Mouse (Mus musculus) colon, adult 2 months (tissue): ENCODE data around the gene Ceacam15. TPM values are rescaled to one million over a fixed set of nuclear protein-coding genes. Genes with fewer than 3 reads are reported as not detected.

ENCODE experiments used
- polyA plus RNA-seq: library from polyadenylated mRNA; depleted of rRNA; stranded (reverse); fragments of >200 nt; gene quantifications from 2 replicates; pipeline ENCODE4 v1.2.3, GENCODE M21; 2012; rRNA removed

Gene Ceacam15
- not detected in 2 replicates for polyA plus RNA-seq

GRCm38 (mm10) chr7:16675605-16676004 lies at the start of gene Ceacam15:
Gene Ceacam15, minus strand, starts transcription at chr7:16675705.

GRCm38 (mm10) chr7:16721629-16722028 lies 46.1 kb upstream of the Ceacam15 start, which contains the start of gene Ceacam9:
Gene Ceacam9, plus strand, starts transcription at chr7:16721929.

Other genes with a start within 250 kb of the Ceacam15 start
- gene Tmem160, start 222.9 kb downstream of the Ceacam15 start, polyA plus RNA-seq = 151 and 215 TPM in 2 replicates
- 0.07 TPM in 1 of 2 replicates, not detected in the other for gene Npas1, start 198.0 kb downstream of the Ceacam15 start, polyA plus RNA-seq
- gene Arhgap35, start 60.7 kb downstream of the Ceacam15 start, polyA plus RNA-seq = 19.1 and 19.6 TPM in 2 replicates
- not detected in 2 replicates for gene Ceacam9, start 46.2 kb upstream of the Ceacam15 start, polyA plus RNA-seq
- gene Ap2s1, start 62.7 kb upstream of the Ceacam15 start, polyA plus RNA-seq = 375 and 448 TPM in 2 replicates
- 192 and 201 TPM in 2 replicates for gene Slc1a5, start 105.6 kb upstream of the Ceacam15 start, polyA plus RNA-seq
- gene Strn4, start 140.2 kb upstream of the Ceacam15 start, polyA plus RNA-seq = 133 and 140 TPM in 2 replicates
- gene Fkrp, start 141.0 kb upstream of the Ceacam15 start, polyA plus RNA-seq = 27.4 and 39.2 TPM in 2 replicates
- gene Prkd2, start 167.2 kb upstream of the Ceacam15 start, polyA plus RNA-seq = 44.3 and 45.8 TPM in 2 replicates
- 66.8 and 81.5 TPM in 2 replicates for gene Dact3, start 199.6 kb upstream of the Ceacam15 start, polyA plus RNA-seq
- 4.2 and 8.5 TPM in 2 replicates for gene Gng8, start 216.1 kb upstream of the Ceacam15 start, polyA plus RNA-seq
- gene Ptgir, start 230.8 kb upstream of the Ceacam15 start, polyA plus RNA-seq = 3.6 and 5.5 TPM in 2 replicates
- gene Calm3, start 248.4 kb upstream of the Ceacam15 start, polyA plus RNA-seq = 462 and 594 TPM in 2 replicates